Mouse (Mus musculus) layer of hippocampus, adult 8-10 months (tissue): ENCODE data around the gene Dynlrb1. TPM values are rescaled to one million over a fixed set of nuclear protein-coding genes. Genes with fewer than 3 reads are reported as not detected.
A peak's percentile ranks its signal among the peaks of the same experiment; 100 is the strongest.

Source experiments
- DNase-seq, 2 experiments: peaks; one replicate each; pipeline ENCODE4 v3.0.0; 2022; ENCODE audit warnings: low spot score in 2 of 2
- total RNA-seq, 4 experiments: library from RNA; stranded (reverse); gene quantifications; 2 replicates each; pipeline ENCODE4 v1.2.4; 2022

Dynlrb1 gene
- 100 to 1,000 TPM; 215 to 277 (median 238) TPM for total RNA-seq

DNA sequence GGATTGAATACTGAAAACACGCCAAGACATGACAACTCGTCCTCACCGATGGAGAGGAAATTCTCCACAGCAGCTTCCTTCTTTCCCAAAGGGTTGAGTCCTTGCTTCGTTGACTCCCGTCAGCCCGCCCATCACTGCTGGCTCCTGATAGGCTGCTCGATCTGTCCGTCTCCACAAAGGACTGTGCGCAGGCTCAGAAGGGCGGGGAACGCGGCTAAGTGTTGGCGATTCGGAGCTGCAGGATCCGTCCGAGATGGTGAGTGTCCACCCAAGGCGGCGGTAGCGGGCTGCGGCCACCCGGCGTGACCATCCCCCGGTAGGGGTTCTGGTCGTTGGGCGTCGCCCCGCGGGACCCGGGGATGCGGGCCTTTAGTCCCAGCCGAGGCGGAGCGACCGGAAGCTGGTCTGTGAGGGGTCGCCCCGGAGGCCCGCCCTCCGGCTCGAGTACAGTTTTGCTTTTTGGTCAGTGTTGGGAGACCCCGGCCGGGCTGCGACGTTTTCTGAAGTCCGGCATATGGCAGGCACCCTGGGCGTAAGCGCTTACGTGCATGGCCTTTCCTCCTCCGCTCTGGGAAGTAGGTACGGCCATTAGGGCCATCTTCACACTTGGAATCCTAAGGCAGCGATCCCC is at the start of gene Dynlrb1:
TSS of gene Dynlrb1 (plus strand) at position 172 of the 631 bp plus-strand sequence.
- peak; percentile 96 to 100 for DNase-seq

DNA sequence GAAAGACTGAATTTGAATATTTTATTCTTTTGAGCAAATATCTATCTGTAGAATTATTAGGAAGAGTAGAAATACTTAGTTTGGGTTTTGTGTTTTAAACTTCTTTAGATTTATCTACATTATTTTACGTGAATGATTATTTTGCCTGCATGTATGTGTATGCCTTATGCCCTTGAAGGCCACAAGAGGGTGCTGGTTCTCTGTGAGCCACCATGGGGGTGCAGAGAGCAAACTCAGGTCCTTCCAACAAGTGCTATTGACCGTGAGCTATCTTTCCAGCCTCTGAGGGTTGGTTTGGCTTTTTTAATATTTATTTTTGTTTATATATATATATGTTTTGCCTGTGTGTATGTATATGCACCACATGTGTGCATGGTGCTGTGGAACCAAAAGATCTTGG is 28.9 kb upstream of the Dynlrb1 start:
- no peak for DNase-seq

DNA sequence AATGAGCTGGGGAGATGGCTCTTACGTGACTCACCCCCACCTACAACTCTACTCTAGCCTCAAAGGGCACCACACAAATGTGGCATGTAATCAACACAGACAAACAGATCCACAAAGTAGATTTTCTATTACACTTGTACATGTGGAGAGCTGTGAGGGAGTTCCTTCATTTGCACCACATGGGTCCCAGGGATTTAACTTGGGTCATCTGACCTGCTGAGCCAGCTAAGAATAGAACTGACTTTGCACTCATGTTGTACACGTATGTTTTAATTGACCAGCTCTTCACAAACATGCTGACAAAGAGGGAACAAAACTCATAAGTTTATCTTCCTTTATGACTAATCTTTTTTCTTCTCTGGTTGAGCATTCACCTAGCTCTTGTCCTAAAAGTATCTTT is 13.2 kb upstream of the Dynlrb1 start:
- no peak for DNase-seq

GRCm38 (mm10) chr2:155224721-155225120 is 11.6 kb upstream of the Dynlrb1 start:
- DNase-seq = no peak

DNA sequence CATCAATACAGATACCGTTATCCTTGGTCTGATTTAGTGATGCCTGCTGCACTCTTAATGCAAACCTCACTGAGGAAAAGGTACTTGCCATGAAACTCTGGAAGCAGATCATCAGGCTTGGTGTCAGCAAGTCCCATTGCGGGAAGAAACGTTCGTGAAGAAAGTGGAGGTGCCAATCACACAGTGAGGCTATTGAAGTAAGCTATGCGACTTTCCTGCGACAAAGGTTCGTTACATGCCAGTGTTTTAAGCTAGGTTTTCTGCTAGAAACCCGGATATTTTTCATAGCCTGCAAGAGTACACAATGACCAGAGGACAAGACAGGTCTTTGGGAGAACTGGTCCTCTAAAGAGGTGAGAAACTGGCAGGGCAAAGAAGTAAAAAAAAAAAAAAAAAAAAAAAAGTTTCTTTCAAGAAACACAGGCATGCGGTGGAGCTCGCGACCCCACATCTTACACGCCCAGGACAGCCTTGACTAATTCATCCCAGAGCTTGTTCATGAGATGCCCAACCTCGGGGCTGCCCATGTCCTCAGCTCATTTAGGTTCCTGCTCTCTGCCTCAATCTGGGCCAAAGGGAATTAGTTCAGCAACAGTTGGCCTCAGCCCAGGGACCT is 479 bp upstream of the Dynlrb1 start:
- DNase-seq = no peak

- no peak for DNase-seq
Measured at GRCm38 (mm10) chr2:155237276-155237675, 943 bp downstream of the Dynlrb1 start.

DNA sequence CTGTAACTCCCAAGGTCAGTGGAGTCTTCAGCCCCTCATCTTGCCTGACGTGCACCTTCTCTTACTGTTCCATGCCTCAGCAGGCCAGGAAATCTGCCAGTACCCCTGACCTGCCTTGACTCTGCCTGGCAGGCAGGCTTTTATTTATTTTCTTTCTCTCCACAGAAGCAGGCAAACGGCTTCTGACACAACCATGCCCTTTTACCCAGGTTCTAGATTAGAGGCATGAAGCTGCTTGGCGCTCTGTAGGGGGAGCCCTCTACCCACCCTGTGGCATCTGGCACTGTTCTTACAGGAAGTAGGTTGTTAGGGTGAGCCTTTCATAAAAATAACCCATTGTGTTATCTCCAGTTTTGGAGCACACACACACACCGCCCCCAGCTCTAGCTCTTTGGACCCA is 4.6 kb downstream of the Dynlrb1 start:
- DNase-seq = no peak

- no peak for DNase-seq
Measured at GRCm38 (mm10) chr2:155242296-155242855, 6.0 kb downstream of the Dynlrb1 start.

- DNase-seq = no peak
Measured at GRCm38 (mm10) chr2:155246231-155246630, 9.9 kb downstream of the Dynlrb1 start.

DNA sequence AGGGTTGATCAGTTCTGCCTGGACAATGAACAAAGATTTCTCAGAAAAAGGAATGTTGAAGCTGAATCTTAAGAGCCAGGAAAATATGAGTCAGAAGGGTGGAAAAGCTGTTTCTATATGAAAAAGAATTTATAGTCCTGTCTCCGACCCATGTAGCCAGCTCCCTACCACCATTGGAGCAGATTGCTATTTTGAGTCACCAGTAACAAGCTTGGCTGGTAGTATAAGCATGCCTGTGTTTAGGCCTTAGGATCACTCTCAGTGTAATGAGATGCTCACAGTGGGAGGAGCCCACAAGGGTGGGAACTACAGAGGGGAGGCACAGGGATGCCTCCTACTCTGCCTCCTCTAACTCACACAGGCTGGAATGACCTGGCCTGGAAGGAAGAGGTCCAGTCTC is 11.9 kb downstream of the Dynlrb1 start:
- no peak for DNase-seq

DNA sequence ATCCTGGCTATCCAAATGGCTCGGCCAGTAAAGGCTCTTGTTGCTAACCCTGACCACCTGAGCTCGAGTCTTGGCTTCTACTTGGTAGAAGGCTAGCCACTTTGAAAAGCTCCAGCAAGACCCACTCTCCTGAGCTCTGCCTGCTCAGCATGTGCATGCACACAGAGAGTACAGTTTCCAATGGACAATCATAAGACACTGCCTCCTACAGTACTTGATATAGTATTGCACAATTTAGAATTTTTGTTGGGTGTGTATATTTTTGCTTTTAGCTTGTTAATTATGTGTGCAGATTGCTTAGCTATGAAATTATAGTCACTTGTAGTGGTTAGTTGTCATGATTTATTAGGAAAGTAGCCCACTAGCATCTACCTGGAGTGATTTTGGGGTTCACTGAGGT is 12.4 kb downstream of the Dynlrb1 start:
- DNase-seq = no peak

- no peak for DNase-seq
Measured at GRCm38 (mm10) chr2:155249588-155249987, 13.3 kb downstream of the Dynlrb1 start.

DNA sequence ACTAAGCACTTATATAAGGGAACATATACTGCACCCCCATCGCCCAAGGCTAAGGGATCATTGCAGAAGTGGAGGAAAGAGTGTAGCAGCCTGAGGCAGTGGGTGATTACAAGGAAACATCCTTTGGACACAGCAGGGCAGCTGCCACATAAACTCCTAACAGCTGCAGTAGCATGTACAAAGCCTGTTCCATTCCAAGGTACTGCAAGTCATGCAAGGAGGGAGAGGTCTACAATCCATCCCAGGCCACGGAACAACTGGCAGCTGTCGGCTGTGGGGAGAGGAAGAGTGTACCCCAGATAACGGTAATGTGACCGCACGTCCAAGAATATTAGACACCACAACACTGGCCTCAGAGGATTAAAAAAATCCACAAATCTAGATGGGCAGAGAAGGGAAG is 29.2 kb downstream of the Dynlrb1 start:
- no peak for DNase-seq

GRCm38 (mm10) chr2:155266896-155267295 is 30.6 kb downstream of the Dynlrb1 start:
- no peak for DNase-seq

DNA sequence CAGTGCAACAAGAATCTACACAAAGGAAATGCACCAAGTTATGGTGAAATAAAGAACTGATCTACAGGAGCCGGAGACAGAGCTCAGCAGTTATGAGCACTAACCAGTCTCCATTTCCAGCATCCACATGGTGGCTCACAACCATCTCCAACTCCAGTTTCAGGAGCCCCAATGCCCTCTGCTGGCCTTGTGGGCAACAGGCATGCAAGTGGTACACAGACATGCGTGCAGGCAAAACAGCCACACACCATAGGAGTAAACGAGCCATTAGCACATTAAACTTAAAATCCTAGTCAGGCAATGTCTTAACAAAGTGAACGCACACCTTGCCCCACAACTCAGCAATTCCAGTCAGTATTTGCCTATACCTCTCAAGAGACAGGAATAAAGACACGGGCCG is 35.6 kb downstream of the Dynlrb1 start:
- DNase-seq = no peak

DNA sequence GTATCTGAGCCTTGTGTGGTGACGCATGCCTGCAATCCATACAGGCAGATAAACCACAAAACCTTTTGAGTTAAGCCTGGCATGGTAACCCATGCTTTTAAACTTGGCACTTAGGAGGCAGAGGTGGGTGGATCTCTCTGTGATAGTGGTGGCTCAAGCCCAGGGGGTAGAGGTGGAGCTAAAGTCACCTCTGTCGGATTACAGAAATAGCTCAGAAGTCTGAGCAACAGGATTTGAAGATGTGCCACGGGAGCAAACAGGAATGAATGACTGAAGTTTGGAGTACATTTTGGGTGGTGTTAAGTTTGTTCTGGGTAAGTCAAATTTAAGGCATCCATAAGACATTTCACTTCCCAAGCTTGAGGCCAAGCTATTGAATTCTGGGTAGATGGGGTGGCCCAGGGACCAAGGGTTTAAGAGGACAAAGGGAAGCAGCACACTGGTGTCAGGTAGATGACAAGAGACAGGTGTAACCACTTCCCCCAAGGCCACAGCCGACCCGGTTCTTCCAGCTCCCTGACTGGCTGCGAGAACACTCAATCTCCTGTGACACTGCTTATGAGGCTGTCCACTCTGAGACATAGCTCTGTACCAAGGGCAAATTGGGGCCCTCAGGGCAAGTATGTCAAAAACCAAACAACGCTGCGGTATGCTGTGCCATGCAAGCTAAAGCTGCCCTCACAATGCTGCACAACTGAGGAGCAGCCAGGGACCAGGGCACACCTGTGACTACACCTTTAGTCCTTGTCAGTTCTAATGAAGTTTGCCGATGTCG is 36.2 kb downstream of the Dynlrb1 start:
- DNase-seq = no peak

DNA sequence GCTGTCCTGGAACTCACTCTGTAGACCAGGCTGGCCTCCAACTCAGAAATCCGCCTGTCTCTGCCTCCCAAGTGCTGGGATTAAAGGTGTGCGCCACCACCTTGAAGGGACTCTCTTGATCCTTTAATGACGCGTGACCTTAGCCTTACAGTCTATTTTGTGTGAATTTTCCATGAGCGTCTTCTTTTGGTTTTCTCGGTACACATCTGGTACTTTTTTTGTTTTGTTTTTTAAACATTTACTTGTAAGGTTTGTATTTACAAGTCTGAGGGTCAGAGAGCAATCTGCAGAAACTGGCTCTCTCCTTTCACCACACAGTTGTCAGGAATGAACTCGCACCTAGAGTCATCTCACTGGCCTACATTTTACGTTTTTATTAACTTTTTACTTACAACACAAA is 37.3 kb downstream of the Dynlrb1 start:
- DNase-seq = no peak

DNA sequence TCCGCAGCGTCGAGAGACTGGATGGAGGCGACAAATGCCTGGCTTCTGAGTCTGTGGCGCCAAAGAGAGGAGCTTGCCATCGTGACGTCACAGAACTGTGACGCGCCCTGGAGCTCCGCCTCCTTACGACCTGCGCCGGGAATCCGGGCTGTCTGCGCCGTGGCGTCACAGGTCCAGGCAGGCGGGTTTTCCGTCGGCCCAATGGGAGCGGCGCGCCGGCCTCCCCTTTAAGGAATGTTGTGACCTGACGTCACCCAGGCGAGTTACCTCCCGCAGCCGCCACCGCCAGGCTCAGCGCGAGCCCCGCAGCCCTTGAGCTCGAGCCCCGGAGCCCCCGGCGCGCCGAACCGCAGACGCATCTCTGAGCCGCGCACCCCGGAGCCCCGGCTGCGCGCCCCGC is 39.9 kb downstream of the Dynlrb1 start, which contains the start of gene Map1lc3a:
TSS of gene Map1lc3a (plus strand) at position 103 of the 400 bp plus-strand sequence.
- peak; percentile 95 to 99 for DNase-seq

GRCm38 (mm10) chr2:155276621-155277175 is 40.4 kb downstream of the Dynlrb1 start:
- peak; percentile 35 to 46 for DNase-seq

DNA sequence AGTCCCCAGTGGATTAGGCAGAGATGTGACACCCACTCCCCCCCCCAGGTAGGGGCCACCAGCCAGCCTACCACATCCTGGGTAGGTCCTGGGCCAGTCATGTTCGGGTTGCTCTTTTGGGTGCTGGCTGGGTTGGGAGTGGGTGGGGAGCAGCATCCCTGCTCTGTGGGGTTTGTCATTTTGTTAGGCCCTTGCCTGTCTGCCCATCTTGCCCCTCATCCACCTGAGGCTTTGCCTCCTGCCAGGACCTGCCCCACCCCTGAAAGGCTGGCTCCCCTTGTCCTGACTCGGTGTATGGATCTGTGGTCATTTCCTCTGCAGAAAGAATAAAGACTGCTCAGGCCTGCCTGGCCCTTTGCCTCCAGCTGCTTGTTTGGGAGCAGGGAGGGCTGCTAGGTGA is 41.4 kb downstream of the Dynlrb1 start:
- no peak for DNase-seq

- DNase-seq = peak in 1 of 2 experiments; percentile 28
Measured at GRCm38 (mm10) chr2:155278361-155278760, 42.0 kb downstream of the Dynlrb1 start.

DNA sequence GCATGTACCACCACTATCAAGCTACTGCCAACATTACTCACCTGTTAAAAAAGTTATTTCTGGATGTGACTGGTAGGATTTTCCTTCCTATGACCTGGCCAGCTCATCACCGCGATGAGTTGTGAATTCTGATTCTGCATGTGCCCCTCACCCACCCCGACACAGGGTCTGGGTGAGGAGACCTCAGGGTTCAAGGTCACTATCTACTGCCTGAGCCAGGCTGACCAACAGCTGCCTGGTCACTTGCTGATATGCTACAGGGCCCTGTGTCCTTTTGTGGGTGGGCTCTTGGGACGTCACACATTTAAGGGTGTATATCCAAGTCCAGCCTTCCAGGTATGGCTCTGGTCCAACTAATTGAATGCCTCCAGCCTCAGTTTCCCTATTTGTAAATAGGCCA is 42.8 kb downstream of the Dynlrb1 start:
- DNase-seq = no peak
